Mouse (Mus musculus): ENCODE data around the gene Uhrf1bp1l.
"Not testable (repeated sequence)": the region's sequence is repeated elsewhere in the genome, so short reads cannot be mapped to it uniquely, and the experiment has no call there.

GRCm38 (mm10) chr10:89696270-89696669 lies 48.5 kb upstream of the Uhrf1bp1l start:
- TF ChIP-seq POLR2A (IDR thresholded peaks at IDR 0.05; ENCODE audit: low read depth, low read length); CTCF (IDR thresholded peaks at IDR 0.05; ENCODE audit: borderline replicate concordance, insufficient read depth, low read length): not testable (repeated sequence)
